In genomic region chr7:28766173-28766879, GRCm38 (mm10) we compare ENCODE assay signal across 8 mouse cellular contexts. TPM values are rescaled to one million over a fixed set of nuclear protein-coding genes. Genes with fewer than 3 reads are reported as not detected.
A peak's percentile ranks its signal among the peaks of the same experiment; 100 is the strongest.
DNase-seq lines count a peak whose midpoint lies in the region; ATAC-seq and TF ChIP-seq lines count a peak whose summit lies in the region.

Gene Sirt2 (plus strand): TSS chr7:28766735.

- H3K4me2 ChIP-seq in heart, embryonic 11.5 days, result peak within 1 kb of the TSS; percentile 75
- peak within 1 kb of the TSS; percentile 66 for H3K4me2 ChIP-seq in kidney, embryonic 16.5 days (replicated peaks; ENCODE audit: low read depth, low read length)
- H3K4me2 ChIP-seq in myocyte (ENCODE audit: low read depth), result peak within 1 kb of the TSS; percentile 98

- peaks cover 62% of the 10 kb centered on the region for H3K4me1 ChIP-seq in erythroblast, embryonic 14.5 days (ENCODE audit: control insufficient read depth)
- peaks cover 11% of the 10 kb centered on the region; the same call in 1 of the 2 replicates for H3K4me1 ChIP-seq in heart, embryonic 11.5 days (ENCODE audit: control insufficient read depth, insufficient read depth, low read length)
- H3K4me1 ChIP-seq in kidney, embryonic 16.5 days (ENCODE audit: insufficient read depth, low read length), result peaks cover 13% of the 10 kb centered on the region
- H3K4me1 ChIP-seq in liver, adult 2 months (ENCODE audit: control insufficient read depth, insufficient read depth, low read length), result peaks cover 11% of the 10 kb centered on the region

- H3K4me3 ChIP-seq in C2C12 (ENCODE audit: insufficient read depth, poor library complexity, severe bottlenecking) (peak within 1 kb of the TSS; percentile 66), myocyte (peak within 1 kb of the TSS; percentile 65)
- H3K4me3 ChIP-seq in erythroblast, embryonic 14.5 days (replicated peaks), result peak within 1 kb of the TSS; percentile 81
- H3K4me3 ChIP-seq in heart, embryonic 11.5 days (ENCODE audit: low read depth, low read length), result peak within 1 kb of the TSS; percentile 75
- H3K4me3 ChIP-seq in kidney, embryonic 16.5 days (ENCODE audit: low read length), result peak within 1 kb of the TSS; percentile 72
- peak within 1 kb of the TSS; percentile 99 for H3K4me3 ChIP-seq in liver, adult 2 months (ENCODE audit: insufficient read depth, low read depth, low read length)

- H3ac ChIP-seq in C2C12 (ENCODE audit: control insufficient read depth, insufficient read length, low read depth) (peak within 1 kb of the TSS; percentile 63), myocyte (ENCODE audit: control insufficient read depth, insufficient read length) (peak within 1 kb of the TSS; percentile 43)

- peak; percentile 99 for DNase-seq in brain, embryonic 14.5 days (ENCODE audit: low read depth)
- peak; percentile 97 for DNase-seq in liver, adult 2 months (ENCODE audit: extremely low read depth, low read depth, low spot score)
- peak; percentile 98 for DNase-seq in splenic B cell, adult 2 months (ENCODE audit: low read depth, low spot score)

- peak; percentile 32; the same call in 1 of the 2 replicates for TF ChIP-seq POLR2A in brain, embryonic 14.5 days (IDR thresholded peaks at IDR 0.05; ENCODE audit: borderline replicate concordance, extremely low read depth, insufficient read depth, insufficient read length, poor library complexity, severe bottlenecking)
- TF ChIP-seq POLR2A in liver, adult 2 months (IDR thresholded peaks at IDR 0.05; ENCODE audit: extremely low read depth, insufficient read depth, low read length), result 0 out of 2 replicates have a peak, but pooled peaks have one; percentile 42
- peak; percentile 53 for TF ChIP-seq POLR2A in myocyte (IDR thresholded peaks at IDR 0.05; ENCODE audit: insufficient read length, low read depth)

- H3K27me3 ChIP-seq in C2C12 (ENCODE audit: control insufficient read depth, insufficient read depth, insufficient read length) (no peaks in the 10 kb centered on the region), myocyte (ENCODE audit: control insufficient read depth, insufficient read depth, insufficient read length) (no peaks in the 10 kb centered on the region)
- H3K27me3 ChIP-seq in erythroblast, embryonic 14.5 days (ENCODE audit: control insufficient read depth), result no peaks in the 10 kb centered on the region
- no peaks in the 10 kb centered on the region for H3K27me3 ChIP-seq in heart, embryonic 11.5 days (ENCODE audit: control insufficient read depth, insufficient read depth, low read length)
- H3K27me3 ChIP-seq in kidney, embryonic 16.5 days (ENCODE audit: insufficient read depth, low read length), result no peaks in the 10 kb centered on the region
- no peaks in the 10 kb centered on the region for H3K27me3 ChIP-seq in liver, adult 2 months (ENCODE audit: control insufficient read depth, insufficient read depth, low read length)
- H3K27me3 ChIP-seq in splenic B cell, adult 2 months (ENCODE audit: control insufficient read depth, insufficient read depth, low read length, poor library complexity, severe bottlenecking), result no peaks in the 10 kb centered on the region; the same call in 1 of the 2 replicates

- H3K9ac ChIP-seq in heart, embryonic 11.5 days (ENCODE audit: low read depth, low read length), result peak within 1 kb of the TSS; percentile 73
- H3K9ac ChIP-seq in kidney, embryonic 16.5 days (replicated peaks; ENCODE audit: low read length), result peak within 1 kb of the TSS; percentile 90
- peak within 1 kb of the TSS; percentile 87 for H3K9ac ChIP-seq in liver, adult 2 months (ENCODE audit: low read depth, low read length)

- no peak within 1 kb of the TSS for H3K27ac ChIP-seq in heart, embryonic 11.5 days (ENCODE audit: low read depth, low read length)
- no peak within 1 kb of the TSS for H3K27ac ChIP-seq in kidney, embryonic 16.5 days (ENCODE audit: low read length)
- H3K27ac ChIP-seq in liver, adult 2 months (replicated peaks; ENCODE audit: insufficient read depth, low read depth, low read length), result peak within 1 kb of the TSS; percentile 84

- no peaks in the 10 kb centered on the region for H3K36me3 ChIP-seq in C2C12 (ENCODE audit: control insufficient read depth, insufficient read depth)
- H3K36me3 ChIP-seq in erythroblast, embryonic 14.5 days (ENCODE audit: control insufficient read depth), result peaks cover 18% of the 10 kb centered on the region
- H3K36me3 ChIP-seq in heart, embryonic 11.5 days (ENCODE audit: control insufficient read depth, insufficient read depth, low read length), result peaks cover 4% of the 10 kb centered on the region
- H3K36me3 ChIP-seq in kidney, embryonic 16.5 days (ENCODE audit: insufficient read depth, low read length), result peaks cover 6% of the 10 kb centered on the region
- no peaks in the 10 kb centered on the region for H3K36me3 ChIP-seq in liver, adult 2 months (ENCODE audit: control insufficient read depth, insufficient read depth, low read length)
- H3K36me3 ChIP-seq in myocyte (ENCODE audit: control insufficient read depth, insufficient read depth), result peaks cover under 1% of the 10 kb centered on the region
- H3K36me3 ChIP-seq in splenic B cell, adult 2 months (ENCODE audit: control insufficient read depth, insufficient read depth, low read length, poor library complexity, severe bottlenecking), result no peaks in the 10 kb centered on the region; the same call in 1 of the 2 replicates

- peaks cover 4% of the 10 kb centered on the region for H3K79me3 ChIP-seq in C2C12 (ENCODE audit: low read depth)

- peak; percentile 97 for ATAC-seq in heart, embryonic 11.5 days (replicated peaks; ENCODE audit: insufficient number of reproducible peaks, low FRiP score, low TSS enrichment)
- peak; percentile 99 for ATAC-seq in kidney, embryonic 16.5 days (ENCODE audit: low FRiP score, low TSS enrichment)

- under 1% methylated on average over 45 of the region's 45 CpGs for WGBS in heart, embryonic 11.5 days (ENCODE audit: insufficient replicate concordance)
- WGBS in kidney, embryonic 16.5 days, result under 1% methylated on average over 45 of the region's 45 CpGs
- WGBS in liver, adult 2 months, result under 1% methylated on average over 45 of the region's 45 CpGs

- no peak for TF ChIP-seq CTCF in C2C12 (IDR thresholded peaks at IDR 0.05; ENCODE audit: control insufficient read depth, insufficient read depth, insufficient read length)
- TF ChIP-seq CTCF in brain, embryonic 14.5 days (IDR thresholded peaks at IDR 0.05; ENCODE audit: borderline replicate concordance, extremely low read depth, insufficient read depth, insufficient read length), result no peak
- TF ChIP-seq CTCF in liver, adult 2 months (IDR thresholded peaks at IDR 0.05; ENCODE audit: low read depth, low read length), result no peak

- peaks cover 34% of the 10 kb centered on the region for H3K79me2 ChIP-seq in C2C12 (ENCODE audit: control insufficient read depth, insufficient read depth)
- peaks cover 35% of the 10 kb centered on the region; the same call in 1 of the 2 replicates for H3K79me2 ChIP-seq in liver, adult 2 months (ENCODE audit: control insufficient read depth, insufficient read depth, low read length)
- H3K79me2 ChIP-seq in myocyte (ENCODE audit: control insufficient read depth, insufficient read depth), result peaks cover 21% of the 10 kb centered on the region

- H3K9me3 ChIP-seq in erythroblast, embryonic 14.5 days (ENCODE audit: control insufficient read depth, low read length), result no peaks in the 10 kb centered on the region
- H3K9me3 ChIP-seq in heart, embryonic 11.5 days (replicated peaks; ENCODE audit: control insufficient read depth, low read length), result no peaks in the 10 kb centered on the region
- H3K9me3 ChIP-seq in kidney, embryonic 16.5 days (ENCODE audit: low read length), result no peaks in the 10 kb centered on the region

TF ChIP-seq in C2C12, 6 proteins besides CTCF, POLR2A, EP300 and RAD21:
- peak; percentile 48 for TF ChIP-seq MAX (IDR thresholded peaks at IDR 0.05)
- no peak for TF ChIP-seq MYOG (IDR thresholded peaks at IDR 0.05; ENCODE audit: control insufficient read depth, extremely low read depth, insufficient read length)
- TF ChIP-seq USF1 (IDR thresholded peaks at IDR 0.05; ENCODE audit: low read depth), result peak; percentile 79
- no peak for TF ChIP-seq MYOD1 (IDR thresholded peaks at IDR 0.05; ENCODE audit: control insufficient read depth, insufficient read length, low read depth)
TF ChIP-seq in C2C12: peak in this region for 2.

TF ChIP-seq in myocyte, 11 proteins besides CTCF, POLR2A, EP300 and RAD21:
- no peak for TF ChIP-seq MYOD1 (IDR thresholded peaks at IDR 0.05; ENCODE audit: control insufficient read depth in 1 of 3, insufficient read length in 2 of 3, low read depth in 2 of 3)
- no peak for TF ChIP-seq MAX (IDR thresholded peaks at IDR 0.05; ENCODE audit: low read depth)
- peak; percentile 73 for TF ChIP-seq USF1 (IDR thresholded peaks at IDR 0.05; ENCODE audit: low read depth)

RNA-seq across cellular contexts. Expression of gene Sirt2, which starts in this region (rescaled TPM):
- polyA plus RNA-seq in C2C12 (2012; fragmentation: generic; extraction: Trizol) (48.9 TPM), myocyte (2012; fragmentation: generic; extraction: Trizol) (100.0 TPM)
- polyA plus RNA-seq in brain, embryonic 14.5 days (2012; rRNA removed), result 119 and 125 TPM in 2 replicates
- 17.4 and 17.6 TPM in 2 replicates for polyA plus RNA-seq in erythroblast, embryonic 14.5 days (2012)
- polyA plus RNA-seq in heart, embryonic 11.5 days (2014; fragmentation: Nextera tagmentation; extraction: Ambion mirVana), result 52.2 and 55.3 TPM in 2 replicates
- 67.3 and 75.0 TPM in 2 replicates for polyA plus RNA-seq in kidney, embryonic 16.5 days (2015; fragmentation: Nextera tagmentation; extraction: Ambion mirVana)
- total RNA-seq in liver, adult 2 months (2014; rRNA removed), result 15.1 and 21.4 TPM in 2 replicates
- 52.9 and 56.7 TPM in 2 replicates for polyA plus RNA-seq in liver, adult 2 months (2012; rRNA removed)
